ENCODE assay signal across 10 mouse cellular contexts in genomic region chr14:29178695-29179396, GRCm38 (mm10).
DNase-seq lines count a peak whose midpoint lies in the region; ATAC-seq and TF ChIP-seq lines count a peak whose summit lies in the region.
"Had no signal": no experiment of that assay in that cellular context is flagged by ENCODE, and none has a peak within 500 bp of the region (broad histone marks: within the 10 kb centered on the region; RNA-seq: fewer than 3 reads in every experiment).

No protein-coding gene starts in this region.

- no peaks in the 10 kb centered on the region for H3K9me3 ChIP-seq in forebrain, postnatal 0 days (ENCODE audit: low read length)
- H3K9me3 ChIP-seq in neural tube, embryonic 11.5 days (ENCODE audit: control insufficient read depth, low read length), result no peaks in the 10 kb centered on the region
- H3K9me3 ChIP-seq: liver, embryonic 15.5 days had no signal

- ATAC-seq in forebrain, postnatal 0 days, result peak; percentile 92
- peak; percentile 85 for ATAC-seq in neural tube, embryonic 11.5 days (ENCODE audit: insufficient read depth, low FRiP score, low TSS enrichment)

- H3K4me2 ChIP-seq in forebrain, postnatal 0 days (ENCODE audit: low read depth), result no peak overlapping the region
- H3K4me2 ChIP-seq in neural tube, embryonic 11.5 days (ENCODE audit: low read depth), result no peak overlapping the region
- H3K4me2 ChIP-seq: liver, embryonic 15.5 days had no signal

- 15% methylated on average over 15 of the region's 15 CpGs for WGBS in forebrain, postnatal 0 days
- WGBS in neural tube, embryonic 11.5 days, result 11% methylated on average over 15 of the region's 15 CpGs

- H3K9ac ChIP-seq in forebrain, postnatal 0 days, result no peak overlapping the region
- no peak overlapping the region for H3K9ac ChIP-seq in neural tube, embryonic 11.5 days (ENCODE audit: low read length)
- H3K9ac ChIP-seq: liver, embryonic 15.5 days had no signal

- H3K36me3 ChIP-seq in forebrain, postnatal 0 days (ENCODE audit: insufficient read depth), result no peaks in the 10 kb centered on the region
- H3K36me3 ChIP-seq in neural tube, embryonic 11.5 days (ENCODE audit: control insufficient read depth, insufficient read depth, low read length), result no peaks in the 10 kb centered on the region
- H3K36me3 ChIP-seq: liver, embryonic 15.5 days had no signal

- intact Hi-C loops in gastrocnemius, postnatal 36 days (cut with DNase I), result no loop called here

- no peaks in the 10 kb centered on the region for H3K27me3 ChIP-seq in forebrain, postnatal 0 days (ENCODE audit: insufficient read depth, low read length)
- no peaks in the 10 kb centered on the region for H3K27me3 ChIP-seq in neural tube, embryonic 11.5 days (ENCODE audit: control insufficient read depth, insufficient read depth, low read length)
- H3K27me3 ChIP-seq: liver, embryonic 15.5 days had no signal

- H3K4me1 ChIP-seq in forebrain, postnatal 0 days (ENCODE audit: insufficient read depth), result peaks cover 11% of the 10 kb centered on the region; the same call in 1 of the 2 replicates
- H3K4me1 ChIP-seq in neural tube, embryonic 11.5 days (ENCODE audit: control insufficient read depth, insufficient read depth, low read length), result peaks cover 4% of the 10 kb centered on the region
- H3K4me1 ChIP-seq: liver, embryonic 15.5 days had no signal

- H3K4me3 ChIP-seq in forebrain, postnatal 0 days (ENCODE audit: low read depth, low read length), result no peak overlapping the region
- no peak overlapping the region for H3K4me3 ChIP-seq in neural tube, embryonic 11.5 days (ENCODE audit: low read depth, low read length)
- H3K4me3 ChIP-seq: erythroblast, embryonic 14.5 days; liver, embryonic 15.5 days had no signal

- peak; percentile 13 to 32 for DNase-seq in kidney, postnatal 4 days
- DNase-seq in kidney, adult 8-10 months, result no peak
- DNase-seq in forebrain, postnatal 0 days, result peak; percentile 69
- peak; percentile 32 for DNase-seq in left cerebral cortex, adult 11 months (ENCODE audit: low spot score)
- DNase-seq in neural tube, embryonic 11.5 days (ENCODE audit: low spot score), result peak; percentile 72
- no peak for DNase-seq in adrenal gland, adult (ENCODE audit: inconsistent age in 2 of 2, low spot score in 1 of 2)
- DNase-seq in gastrocnemius, postnatal 36 days, result no peak
- DNase-seq in cerebellum, postnatal 25 days, result no peak

- peak overlapping the region; percentile 29; the same call in 1 of the 2 replicates for H3K27ac ChIP-seq in forebrain, postnatal 0 days (ENCODE audit: low read depth, low read length)
- 0 out of 2 replicates have a peak overlapping the region, but pooled peaks have one; percentile 49 for H3K27ac ChIP-seq in neural tube, embryonic 11.5 days (ENCODE audit: low read depth, low read length)
- H3K27ac ChIP-seq: liver, embryonic 15.5 days had no signal

- TF ChIP-seq CTCF in forebrain, postnatal 0 days (IDR thresholded peaks at IDR 0.05; ENCODE audit: low read depth), result no peak

Comparison
In these comparisons a context has a peak if more than half of its experiments do, and no peak if none do; other contexts are left out.
1. DNase-seq: peak in kidney, postnatal 4 days (2 of 2), forebrain, postnatal 0 days (single experiment), left cerebral cortex, adult 11 months (single experiment) and neural tube, embryonic 11.5 days (single experiment); none in kidney, adult 8-10 months (0 of 2), adrenal gland, adult (0 of 2), gastrocnemius, postnatal 36 days (0 of 2) and cerebellum, postnatal 25 days (0 of 2).